Mouse (Mus musculus): ENCODE results near the gene Prol1. TPM values are rescaled to one million over a fixed set of nuclear protein-coding genes. Genes with fewer than 3 reads are reported as not detected.

Prol1 gene
- polyA plus RNA-seq (2014; fragmentation: Illumina TruSeq; extraction: RNeasy Lipid Tissue Mini Kit (QIAGEN cat#74804); ENCODE audit: low read depth, low replicate concordance): not detected

DNA sequence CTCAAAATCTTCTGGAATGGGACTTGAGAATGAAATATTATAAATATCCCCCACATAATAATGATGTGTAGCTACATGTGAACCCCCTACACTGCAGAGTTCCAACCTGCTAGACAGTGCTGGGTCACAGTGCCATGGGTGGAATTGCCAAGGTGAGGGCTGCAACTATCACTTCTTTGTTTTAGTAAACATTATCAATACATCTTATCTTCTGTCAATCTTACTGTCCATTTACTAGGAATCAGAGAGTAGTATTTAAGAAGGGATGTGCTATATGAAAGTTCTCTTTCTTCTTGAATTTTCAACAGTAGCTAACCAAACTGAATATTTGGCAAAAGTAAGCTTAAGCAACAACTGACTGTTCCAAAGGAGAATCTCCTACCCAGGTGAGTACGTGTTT is at the start of gene Prol1:
Prol1 (plus strand) TSS at position 301 of the 400 bp plus-strand sequence.

GRCm38 (mm10) chr5:88268619-88269018 is 48.5 kb upstream of the Prol1 start, which contains the start of gene Gm7714:
TSS of gene Gm7714 (plus strand) at chr5:88268919.

DNA sequence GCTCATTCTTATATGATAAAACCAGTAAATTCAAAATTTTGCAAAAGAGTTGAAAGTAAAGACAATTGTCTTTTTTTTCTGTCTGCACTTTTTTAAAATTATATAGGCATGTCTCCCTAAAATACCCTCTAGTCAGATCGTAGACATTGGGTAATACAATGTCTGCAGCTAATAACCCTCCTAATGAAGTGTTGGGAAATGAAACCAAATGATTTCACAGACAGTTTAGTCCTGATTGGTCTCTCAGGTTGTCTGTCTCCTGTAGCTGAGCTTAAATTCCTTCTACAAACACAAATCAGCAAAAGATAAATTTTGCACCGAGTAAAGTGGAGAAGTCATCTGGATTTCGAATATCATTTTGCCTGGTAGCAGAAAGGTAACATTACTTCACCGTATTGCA is 58.7 kb downstream of the Prol1 start, which contains the start of gene Amtn:
Amtn (plus strand) TSS at position 301 of the 400 bp plus-strand sequence.

Other genes with a start within 250 kb of the Prol1 start
- gene Smr2, start 230.8 kb upstream of the Prol1 start, polyA plus RNA-seq (2014; fragmentation: Illumina TruSeq; extraction: RNeasy Lipid Tissue Mini Kit (QIAGEN cat#74804); ENCODE audit: low read depth, low replicate concordance): not detected
- gene Gm11116, start 205.8 kb upstream of the Prol1 start, polyA plus RNA-seq (2014; fragmentation: Illumina TruSeq; extraction: RNeasy Lipid Tissue Mini Kit (QIAGEN cat#74804); ENCODE audit: low read depth, low replicate concordance): not detected
- not detected for gene Gm11115, start 163.2 kb upstream of the Prol1 start, polyA plus RNA-seq (2014; fragmentation: Illumina TruSeq; extraction: RNeasy Lipid Tissue Mini Kit (QIAGEN cat#74804); ENCODE audit: low read depth, low replicate concordance)
- not detected for gene Gm7714, start 48.4 kb upstream of the Prol1 start, polyA plus RNA-seq (2014; fragmentation: Illumina TruSeq; extraction: RNeasy Lipid Tissue Mini Kit (QIAGEN cat#74804); ENCODE audit: low read depth, low replicate concordance)
- not detected for gene Amtn, start 58.8 kb downstream of the Prol1 start, polyA plus RNA-seq (2014; fragmentation: Illumina TruSeq; extraction: RNeasy Lipid Tissue Mini Kit (QIAGEN cat#74804); ENCODE audit: low read depth, low replicate concordance)
- not detected for gene Ambn, start 138.7 kb downstream of the Prol1 start, polyA plus RNA-seq (2014; fragmentation: Illumina TruSeq; extraction: RNeasy Lipid Tissue Mini Kit (QIAGEN cat#74804); ENCODE audit: low read depth, low replicate concordance)
- not detected for gene Enam, start 170.7 kb downstream of the Prol1 start, polyA plus RNA-seq (2014; fragmentation: Illumina TruSeq; extraction: RNeasy Lipid Tissue Mini Kit (QIAGEN cat#74804); ENCODE audit: low read depth, low replicate concordance)
- gene Jchain, start 210.6 kb downstream of the Prol1 start, polyA plus RNA-seq (2014; fragmentation: Illumina TruSeq; extraction: RNeasy Lipid Tissue Mini Kit (QIAGEN cat#74804); ENCODE audit: low read depth, low replicate concordance): 7.1 TPM
- gene Utp3, start 237.2 kb downstream of the Prol1 start, polyA plus RNA-seq (2014; fragmentation: Illumina TruSeq; extraction: RNeasy Lipid Tissue Mini Kit (QIAGEN cat#74804); ENCODE audit: low read depth, low replicate concordance): 32.8 TPM
- 17.5 TPM for gene Rufy3, start 247.7 kb downstream of the Prol1 start, polyA plus RNA-seq (2014; fragmentation: Illumina TruSeq; extraction: RNeasy Lipid Tissue Mini Kit (QIAGEN cat#74804); ENCODE audit: low read depth, low replicate concordance)

Data from adipose tissue, adult 10 weeks (tissue).